Mouse (Mus musculus) mouse trophoblast stem cell (cell line): Measurements from ENCODE around the gene Pax2.
"Not testable (repeated sequence)": the region's sequence is repeated elsewhere in the genome, so short reads cannot be mapped to it uniquely, and the experiment has no call there.

Experiments
- in situ Hi-C, 2 experiments: fragments of 300-500 bp; cut with MseI, MboI; formaldehyde crosslinking; loops; 2 replicates in 1 of 2; 3 replicates in 1 of 2; pipeline ENCODE4 v1.15.1; 2025

Gene Pax2

DNA sequence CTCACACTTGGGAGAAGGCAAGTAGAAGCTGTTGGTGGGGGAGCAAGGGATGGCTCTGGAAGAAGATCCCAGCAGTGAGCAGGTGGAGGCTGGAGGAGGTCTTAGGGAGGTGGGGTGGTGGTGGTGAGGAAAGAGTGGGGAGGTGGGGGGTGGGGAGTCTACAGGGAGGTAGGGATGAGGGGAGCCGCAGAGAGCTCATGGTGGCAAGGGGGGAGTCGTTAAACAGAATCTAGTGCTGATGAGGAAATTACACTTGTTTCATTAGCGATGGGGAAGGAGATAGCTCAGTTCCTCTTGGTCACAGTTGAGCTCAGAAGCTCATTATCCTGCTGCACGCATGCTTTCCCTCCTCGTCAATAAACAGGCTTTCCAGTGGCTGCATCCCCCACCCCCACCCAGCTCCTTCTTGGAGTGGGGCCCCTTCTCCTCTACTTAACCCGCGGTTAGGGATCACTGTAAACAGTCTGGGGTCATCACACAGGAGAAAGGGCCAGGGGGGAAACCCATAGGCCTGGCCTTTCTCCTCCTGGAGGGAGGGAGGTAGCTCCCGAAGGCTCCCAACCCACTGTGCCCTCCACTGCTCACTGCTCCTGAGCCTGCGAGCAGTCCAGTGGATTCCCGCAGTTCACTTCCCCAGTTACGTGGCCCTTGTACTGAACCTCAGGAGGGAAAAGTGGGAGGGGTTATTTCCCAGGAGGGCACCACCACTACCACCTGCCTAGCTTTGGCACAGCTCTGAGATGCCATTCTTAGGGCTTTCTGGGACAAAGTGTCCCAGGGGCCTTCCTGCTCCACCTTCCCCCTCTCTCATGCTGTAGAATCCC is 78.6 kb downstream of the Pax2 start:
- in situ Hi-C loops = no loop called here

DNA sequence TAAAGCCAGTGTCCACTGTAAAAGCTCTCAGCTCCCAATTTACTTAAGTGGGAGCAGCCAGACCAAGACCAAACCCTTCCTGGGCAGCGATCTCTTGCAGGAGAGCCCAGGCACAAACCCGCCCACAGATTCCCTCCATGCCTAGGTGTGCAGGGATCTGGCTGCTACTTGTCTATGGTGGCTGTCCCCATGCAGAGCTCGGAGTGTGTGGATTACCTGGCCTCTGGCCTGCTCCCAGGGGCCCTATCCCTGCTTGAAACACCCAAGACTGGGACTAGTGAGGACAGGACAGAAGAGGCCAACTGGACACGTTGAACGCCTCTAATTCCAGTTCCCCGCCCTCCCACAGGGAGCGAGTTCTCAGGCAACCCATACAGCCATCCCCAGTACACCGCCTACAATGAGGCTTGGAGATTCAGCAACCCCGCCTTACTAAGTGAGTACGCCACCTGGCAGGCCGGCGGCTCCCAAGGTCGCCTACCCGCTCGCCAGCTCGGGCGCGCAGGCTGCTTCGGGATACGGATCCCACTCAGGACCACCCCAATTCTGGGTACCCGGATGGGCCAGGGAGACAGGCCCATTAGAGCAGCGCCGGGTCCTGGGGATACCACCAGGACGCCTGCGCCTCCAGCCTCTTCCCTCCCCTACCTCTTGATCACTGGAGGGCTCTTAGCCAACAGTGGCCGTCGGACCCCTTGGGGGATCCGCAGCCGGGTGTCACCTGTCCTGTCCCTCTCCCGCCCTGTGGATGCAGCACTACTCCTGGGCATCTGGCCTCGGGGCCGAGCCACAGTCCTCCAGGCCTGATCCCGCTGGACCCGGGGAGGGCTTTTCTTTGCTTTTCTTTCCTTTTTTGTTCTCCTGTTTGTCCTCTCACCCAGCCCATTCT is 79.4 kb downstream of the Pax2 start:
- in situ Hi-C loops = no loop called here

DNA sequence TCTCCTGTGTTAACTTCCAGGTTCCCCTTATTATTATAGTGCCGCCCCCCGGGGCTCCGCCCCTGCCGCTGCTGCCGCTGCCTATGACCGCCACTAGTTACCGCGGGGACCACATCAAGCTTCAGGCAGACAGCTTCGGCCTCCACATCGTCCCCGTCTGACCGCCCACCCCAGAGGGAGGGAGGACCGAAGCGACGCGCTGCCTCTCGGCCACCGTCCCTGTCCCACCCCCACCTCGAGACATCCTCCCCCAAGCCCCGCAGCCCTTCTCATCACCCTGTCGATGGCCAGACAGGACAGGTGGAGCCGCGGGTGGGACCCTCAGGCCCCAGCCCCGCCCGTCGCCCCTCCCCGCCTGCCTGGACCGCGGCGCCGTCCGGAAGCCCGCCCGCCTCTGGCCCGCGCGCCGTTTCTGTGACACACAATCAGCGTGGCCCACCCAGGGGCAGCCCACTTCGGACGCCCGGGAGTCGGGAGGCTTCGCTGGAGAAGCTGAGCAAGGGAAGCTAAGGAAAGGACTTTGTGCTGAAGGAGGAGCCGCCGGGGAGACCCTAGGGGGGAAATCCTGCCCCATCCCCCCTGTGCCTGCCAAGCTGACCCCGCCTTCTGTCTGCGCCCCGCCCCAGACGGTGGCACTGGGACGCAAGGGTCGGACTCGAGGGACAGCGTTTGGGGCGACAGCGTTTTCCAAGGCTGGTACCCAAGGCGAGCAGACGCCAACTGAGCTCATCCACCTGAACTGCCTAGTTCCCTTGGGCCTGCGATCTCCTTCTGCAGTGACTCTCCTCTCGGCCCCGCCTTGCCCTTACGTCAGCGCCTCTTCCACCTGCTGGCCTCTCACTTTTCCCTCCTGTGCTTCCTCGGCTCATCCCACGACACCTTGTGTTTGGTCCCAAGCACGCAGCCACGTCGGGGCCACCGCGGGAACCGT is 80.4 kb downstream of the Pax2 start:
- in situ Hi-C loops = no loop called here

DNA sequence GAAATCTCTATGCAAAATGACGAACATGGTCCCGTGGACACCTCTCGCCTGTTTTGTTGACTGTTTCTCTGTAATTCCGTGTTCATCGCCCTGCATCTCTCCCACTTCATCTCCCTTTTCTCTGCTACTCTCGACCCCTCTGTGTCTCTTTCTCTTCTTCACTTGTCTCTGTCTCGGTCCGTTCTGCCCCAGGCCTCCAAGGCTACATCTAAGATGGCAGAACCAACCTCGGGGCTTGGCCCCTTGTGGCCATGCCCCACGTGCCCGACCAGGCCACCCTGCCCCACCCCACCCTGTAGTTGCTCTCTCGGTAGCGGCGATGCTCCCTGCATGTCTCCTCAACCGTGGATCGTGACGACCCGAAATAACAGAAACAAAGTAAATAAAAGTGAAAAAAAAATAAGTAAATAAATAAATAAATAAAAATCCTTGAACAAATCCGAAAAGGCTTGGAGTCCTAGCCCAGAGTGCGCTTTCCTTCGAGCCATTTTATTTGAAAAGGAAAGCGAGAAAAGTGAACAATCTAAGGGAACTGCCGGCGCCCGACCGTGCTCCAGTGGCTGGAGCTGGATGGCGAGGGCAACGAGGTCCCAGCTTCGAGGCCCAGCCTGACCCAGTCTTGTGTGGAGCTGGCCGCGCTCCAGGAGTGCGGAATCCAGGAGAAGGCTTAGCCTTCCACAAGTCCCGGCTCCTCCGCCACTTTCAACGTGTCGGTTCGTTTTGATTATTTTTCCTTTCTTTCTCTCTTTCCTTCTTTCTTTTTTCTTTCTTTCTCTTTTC is 81.8 kb downstream of the Pax2 start:
- in situ Hi-C loops = no loop called here

DNA sequence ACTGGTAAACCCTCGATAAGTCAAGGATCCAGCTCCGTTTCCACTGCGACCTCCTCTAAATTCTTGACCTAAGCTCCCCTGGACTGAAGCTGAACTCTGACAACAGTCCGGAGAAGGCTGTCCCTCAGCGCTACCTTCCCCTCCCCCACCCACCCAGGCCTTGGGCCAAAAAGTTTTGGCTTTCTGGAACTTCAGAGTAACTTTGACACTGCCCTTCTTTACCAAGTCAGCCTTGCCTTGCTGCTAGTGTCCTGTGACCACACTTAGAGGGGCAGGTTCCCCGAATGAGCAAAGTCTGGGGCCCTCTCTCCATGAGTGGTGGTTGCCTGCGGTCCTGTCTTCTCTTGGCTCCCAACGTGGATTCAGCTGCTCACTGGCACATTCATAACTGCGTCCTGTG is 82.5 kb downstream of the Pax2 start:
- in situ Hi-C loops = no loop called here

DNA sequence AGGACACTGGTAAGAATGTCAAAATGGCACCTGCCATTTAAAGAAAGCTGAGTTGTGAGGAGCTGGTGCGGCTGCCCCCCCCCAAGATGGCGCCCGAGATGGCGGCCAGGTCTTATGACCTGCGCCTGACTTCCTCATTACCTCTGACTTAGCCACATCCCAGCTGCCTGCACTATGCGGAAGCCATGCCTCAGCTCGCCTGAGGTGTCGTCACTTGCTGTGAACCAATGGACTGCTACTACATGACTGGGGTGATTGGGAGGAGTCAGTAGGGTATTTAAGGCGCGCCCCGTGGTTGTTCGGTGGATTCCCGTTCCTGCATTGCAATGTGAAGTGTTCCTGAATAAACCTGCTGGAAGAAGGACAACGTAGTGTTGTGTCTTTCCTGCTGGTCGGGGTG is 86.8 kb downstream of the Pax2 start:
- in situ Hi-C loops = not testable (repeated sequence)

DNA sequence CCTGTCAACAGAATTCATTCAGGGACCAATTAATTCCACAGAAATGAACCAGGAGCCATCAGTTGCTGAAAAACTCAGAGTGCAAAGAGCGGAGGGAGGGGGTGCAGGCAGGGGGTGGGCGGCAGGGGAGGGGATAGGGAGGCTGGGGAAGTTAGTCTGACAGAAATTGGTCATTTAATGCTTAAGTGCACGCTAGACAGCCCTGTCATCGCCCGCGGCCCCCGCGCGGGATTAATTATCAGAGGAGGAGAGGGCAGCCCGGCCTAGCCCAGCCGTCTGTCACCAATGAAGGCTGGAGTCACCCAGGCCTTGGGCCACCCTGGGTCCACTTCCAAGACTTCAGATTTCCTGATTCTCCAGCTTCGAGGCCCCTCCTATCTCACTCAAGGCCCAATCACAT is 93.6 kb downstream of the Pax2 start:
- in situ Hi-C loops = no loop called here

DNA sequence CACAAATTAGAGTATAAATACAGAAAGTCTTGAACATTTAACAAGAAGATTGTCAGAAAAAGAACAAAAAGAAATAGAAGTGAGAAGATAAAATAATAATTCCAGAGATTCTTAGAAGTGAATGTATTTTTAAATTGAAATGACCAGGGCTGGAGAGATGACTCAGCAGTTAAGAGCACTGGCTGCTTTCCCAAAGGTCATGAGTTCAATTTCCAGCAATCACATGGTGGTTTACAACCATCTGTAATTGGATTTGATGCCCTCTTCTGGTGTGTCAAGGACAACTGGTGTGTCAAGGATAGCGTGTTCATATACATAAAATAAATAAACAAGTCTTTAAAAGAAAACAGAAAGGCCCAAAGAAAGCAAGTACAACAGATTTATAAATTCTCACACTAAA is 102.8 kb downstream of the Pax2 start:
- in situ Hi-C loops = no loop called here

DNA sequence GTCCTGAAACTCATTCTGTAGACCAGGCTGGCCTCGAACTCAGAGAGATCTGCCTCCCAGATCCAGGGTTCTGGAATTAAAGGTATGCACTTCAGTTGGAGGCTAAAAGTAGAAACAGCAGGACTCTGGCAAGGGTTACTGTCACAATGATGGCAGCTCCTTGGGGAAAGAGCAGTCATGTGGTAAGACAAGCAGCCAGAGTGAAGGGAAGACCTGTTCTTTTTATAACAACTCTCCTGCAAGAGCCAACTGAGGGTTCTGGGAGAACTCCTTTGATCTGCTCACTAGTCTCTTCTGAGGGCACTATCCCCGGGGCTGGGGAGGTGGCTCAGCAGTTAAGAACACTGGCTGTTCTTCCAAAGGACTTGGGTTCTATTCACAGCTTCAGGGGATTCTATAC is 112.9 kb downstream of the Pax2 start:
- in situ Hi-C loops = no loop called here

DNA sequence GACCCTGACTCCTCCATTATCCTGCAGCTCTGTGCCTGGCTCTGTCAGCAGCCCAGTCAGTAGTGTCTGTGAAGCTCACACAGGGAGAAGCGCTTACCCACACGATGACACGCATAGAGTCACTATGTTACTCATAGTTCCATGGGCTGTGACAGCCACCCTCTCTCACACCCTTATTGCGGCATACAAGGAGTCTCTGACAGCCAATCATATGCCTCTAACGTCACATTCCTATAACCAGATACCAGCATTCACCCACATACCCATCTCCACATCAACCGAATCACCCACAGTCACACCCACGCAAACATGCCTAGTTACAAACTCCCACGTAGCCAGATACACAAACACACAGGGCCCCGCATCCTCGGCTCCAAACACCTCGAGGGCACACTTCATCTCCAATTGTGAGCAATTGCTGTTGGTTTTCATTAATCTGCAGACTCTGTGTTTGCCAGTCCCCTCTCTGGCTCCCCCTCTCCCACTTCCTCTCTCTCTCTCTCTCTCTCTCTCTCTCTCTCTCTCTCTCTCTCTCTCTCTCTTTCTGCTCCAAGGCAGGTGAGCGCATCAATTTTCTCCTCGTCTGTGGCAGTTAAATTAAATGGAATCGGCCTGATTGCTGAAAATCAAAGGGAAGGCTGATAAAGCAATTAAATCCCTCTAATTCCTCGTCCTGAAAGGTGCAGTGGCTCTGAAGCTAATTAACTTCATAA is 118.5 kb downstream of the Pax2 start:
- in situ Hi-C loops = no loop called here

DNA sequence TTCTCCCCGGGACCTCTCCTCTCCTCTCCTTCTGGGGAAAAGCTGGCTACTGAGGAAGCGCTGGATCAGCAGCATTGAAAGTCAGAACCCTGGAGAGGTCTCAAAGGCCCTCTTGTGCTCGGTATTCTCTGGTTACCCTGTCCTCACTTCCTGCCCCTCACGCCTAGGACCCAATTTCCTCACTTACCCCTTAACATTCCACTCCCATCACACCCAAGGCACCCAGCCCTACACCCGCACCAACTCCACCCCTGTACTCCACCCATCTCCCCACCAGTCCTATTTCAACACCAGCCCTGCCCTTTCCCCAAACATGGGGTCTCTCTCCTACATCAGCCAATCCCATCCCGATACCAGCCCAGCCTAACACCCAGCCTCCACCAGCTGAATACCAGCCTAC is 119.1 kb downstream of the Pax2 start:
- in situ Hi-C loops = no loop called here

DNA sequence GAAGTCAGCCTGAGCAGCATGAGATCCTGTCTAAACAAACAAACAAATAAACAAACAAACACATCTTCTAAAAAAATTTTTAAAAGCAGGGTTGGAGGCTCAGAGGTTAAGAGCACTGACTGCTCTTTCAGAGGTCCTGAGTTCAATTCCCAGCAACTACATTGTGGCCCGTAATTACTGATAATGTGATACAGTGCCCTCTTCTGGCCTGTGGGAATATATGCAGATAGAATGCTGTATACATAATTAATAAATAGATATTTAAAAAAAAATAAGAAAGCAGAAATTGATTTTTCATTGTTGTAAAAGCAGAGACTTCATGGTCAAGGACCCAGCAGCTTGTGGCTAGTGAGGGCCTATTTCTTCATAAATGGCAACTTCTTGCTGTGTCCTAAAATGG is 119.9 kb downstream of the Pax2 start:
- in situ Hi-C loops = no loop called here

DNA sequence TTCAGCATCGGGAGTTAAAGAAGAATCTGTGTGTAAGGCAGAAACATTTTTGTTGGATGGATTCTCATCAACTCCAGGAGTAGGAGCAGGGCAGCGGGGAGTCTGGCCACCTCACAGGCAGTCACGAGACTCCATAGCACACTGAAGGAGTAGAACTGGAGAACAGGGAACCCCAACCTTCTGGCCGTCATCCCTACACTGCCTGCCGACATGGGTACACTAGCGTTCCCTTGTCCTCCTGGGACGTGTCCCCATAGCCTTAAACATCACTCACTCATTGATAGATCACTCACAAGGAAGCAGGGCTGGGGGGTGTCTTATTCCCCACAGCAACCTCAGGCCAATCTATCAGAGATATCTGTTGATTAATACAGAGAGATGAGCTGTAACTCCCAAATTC is 120.7 kb downstream of the Pax2 start:
- in situ Hi-C loops = no loop called here

DNA sequence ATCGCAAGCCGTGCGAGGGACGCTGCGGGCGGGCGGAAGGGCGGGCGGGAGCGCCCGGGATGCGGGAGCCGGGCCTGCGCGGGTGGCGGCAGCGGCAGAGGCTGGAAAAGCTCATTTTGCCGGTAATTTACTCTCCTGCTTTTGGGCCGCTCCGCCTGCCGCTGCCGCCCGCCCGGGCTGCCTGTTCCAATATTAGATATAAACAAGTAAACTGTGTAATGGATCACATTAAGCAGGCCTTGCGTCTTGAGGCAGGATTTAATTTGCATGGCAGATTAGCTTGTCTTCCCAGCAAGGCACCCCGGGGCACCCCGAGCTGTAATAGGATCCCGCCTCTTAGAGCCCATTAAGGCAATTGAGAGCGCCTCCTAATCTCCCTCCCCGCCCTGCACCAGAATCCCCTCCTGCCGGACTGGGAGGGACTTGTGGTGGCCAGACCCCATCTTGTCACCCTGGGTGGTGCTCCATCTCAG is 126.7 kb downstream of the Pax2 start:
- in situ Hi-C loops = loop anchor here in 1 of 2 experiments (10.0 kb wide), 1 partner anchor 118 kb away; no protein-coding TSS in a partner anchor

DNA sequence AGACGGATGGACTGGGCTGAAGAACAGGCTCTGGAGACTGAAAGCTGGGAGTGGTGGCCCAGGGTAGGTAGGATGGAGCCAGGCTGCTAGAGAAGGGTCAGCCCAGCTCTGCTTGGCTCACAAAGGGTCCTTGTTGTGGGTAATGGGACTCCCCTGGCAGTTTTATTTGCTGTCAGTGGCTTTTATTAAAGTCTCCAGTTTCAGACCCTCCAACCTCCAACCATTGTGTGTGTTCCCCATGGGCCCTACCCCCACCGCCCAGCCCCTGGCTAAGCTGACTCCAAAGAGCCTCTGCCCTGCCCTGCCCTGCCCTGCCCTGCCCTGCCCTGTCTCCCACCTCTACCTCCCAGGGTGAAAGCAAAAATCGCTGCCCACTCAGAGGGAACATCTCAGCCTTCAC is 128.5 kb downstream of the Pax2 start:
- in situ Hi-C loops = loop anchor here in 1 of 2 experiments (10.0 kb wide), 1 partner anchor 120 kb away; no protein-coding TSS in a partner anchor

DNA sequence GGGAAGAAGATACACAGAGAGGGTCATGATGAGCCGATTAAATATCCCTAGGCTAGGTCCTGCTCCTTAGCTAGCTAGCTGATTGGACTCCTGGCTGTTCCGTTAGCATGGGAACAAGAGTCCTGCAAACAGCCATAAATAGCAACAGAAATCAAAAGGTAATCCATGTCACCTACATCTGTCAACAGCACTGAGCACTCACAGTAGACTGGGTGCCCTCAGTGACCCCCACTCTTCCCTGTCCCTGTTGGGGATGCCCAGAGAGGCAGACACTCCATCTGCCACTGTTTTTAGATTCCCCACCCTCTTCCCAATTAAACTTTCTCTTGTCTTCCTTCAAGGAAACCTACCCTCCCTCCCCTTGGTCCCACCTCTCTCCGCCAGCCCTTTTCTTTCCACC is 130.6 kb downstream of the Pax2 start:
- in situ Hi-C loops = loop anchor here in 1 of 2 experiments (10.0 kb wide), 1 partner anchor 122 kb away; no protein-coding TSS in a partner anchor
